Mouse (Mus musculus): ENCODE measurements at regions not wholly inside any gene's neighbourhood (a gene's known extent, or its start where the extent isn't known, plus 50 kb on each side); places are given as distances from the start of the nearest gene placed in this dataset.
"Not testable (repeated sequence)": the region's sequence is repeated elsewhere in the genome, so short reads cannot be mapped to it uniquely, and the experiment has no call there.

GRCm38 (mm10) chr2:78021356-78021900 lies 75.3 kb upstream of the Cwc22 start:
- in situ Hi-C loops (cut with MboI, MseI), result no loop called here

- in situ Hi-C loops (cut with MboI, MseI), result no loop called here
These were observed 74.3 kb upstream of the Cwc22 start for GRCm38 (mm10) chr2:78020516-78020915.

- in situ Hi-C loops (cut with MboI, MseI), result no loop called here
These were observed 73.7 kb upstream of the Cwc22 start for GRCm38 (mm10) chr2:78019916-78020315.

GRCm38 (mm10) chr2:78012441-78012840 lies 66.3 kb upstream of the Cwc22 start:
- in situ Hi-C loops (cut with MboI, MseI), result not testable (repeated sequence)

- in situ Hi-C loops (cut with MboI, MseI), result no loop called here
These were observed 65.6 kb upstream of the Cwc22 start for GRCm38 (mm10) chr2:78011821-78012220.

GRCm38 (mm10) chr2:78011051-78011800 lies 65.1 kb upstream of the Cwc22 start:
- in situ Hi-C loops (cut with MboI, MseI), result no loop called here

GRCm38 (mm10) chr2:78010066-78010690 lies 64.0 kb upstream of the Cwc22 start:
- in situ Hi-C loops (cut with MboI, MseI), result no loop called here

- in situ Hi-C loops (cut with MboI, MseI), result no loop called here
These were observed 61.9 kb upstream of the Cwc22 start for GRCm38 (mm10) chr2:78008094-78008493.

GRCm38 (mm10) chr2:78005402-78006021 lies 59.3 kb upstream of the Cwc22 start:
- in situ Hi-C loops (cut with MboI, MseI), result no loop called here

GRCm38 (mm10) chr2:78004426-78004825 lies 58.3 kb upstream of the Cwc22 start:
- in situ Hi-C loops (cut with MboI, MseI), result no loop called here

All from regulatory T cell (primary cell).